Mouse (Mus musculus) cerebellum, adult 11 months (tissue): ENCODE measurements around the gene Vdr.
"Not testable (repeated sequence)": the region's sequence is repeated elsewhere in the genome, so short reads cannot be mapped to it uniquely, and the experiment has no call there.

Experiments used
- DNase-seq: peaks from one replicate; pipeline ENCODE4 v3.0.0; 2022

The Vdr gene

GRCm38 (mm10) chr15:97875784-97876183 is 34.6 kb downstream of the Vdr start:
- no peak for DNase-seq

- DNase-seq = no peak
Measured at GRCm38 (mm10) chr15:97873717-97874116, 36.7 kb downstream of the Vdr start.

- DNase-seq = no peak
Measured at GRCm38 (mm10) chr15:97872161-97872560, 38.3 kb downstream of the Vdr start.

DNA sequence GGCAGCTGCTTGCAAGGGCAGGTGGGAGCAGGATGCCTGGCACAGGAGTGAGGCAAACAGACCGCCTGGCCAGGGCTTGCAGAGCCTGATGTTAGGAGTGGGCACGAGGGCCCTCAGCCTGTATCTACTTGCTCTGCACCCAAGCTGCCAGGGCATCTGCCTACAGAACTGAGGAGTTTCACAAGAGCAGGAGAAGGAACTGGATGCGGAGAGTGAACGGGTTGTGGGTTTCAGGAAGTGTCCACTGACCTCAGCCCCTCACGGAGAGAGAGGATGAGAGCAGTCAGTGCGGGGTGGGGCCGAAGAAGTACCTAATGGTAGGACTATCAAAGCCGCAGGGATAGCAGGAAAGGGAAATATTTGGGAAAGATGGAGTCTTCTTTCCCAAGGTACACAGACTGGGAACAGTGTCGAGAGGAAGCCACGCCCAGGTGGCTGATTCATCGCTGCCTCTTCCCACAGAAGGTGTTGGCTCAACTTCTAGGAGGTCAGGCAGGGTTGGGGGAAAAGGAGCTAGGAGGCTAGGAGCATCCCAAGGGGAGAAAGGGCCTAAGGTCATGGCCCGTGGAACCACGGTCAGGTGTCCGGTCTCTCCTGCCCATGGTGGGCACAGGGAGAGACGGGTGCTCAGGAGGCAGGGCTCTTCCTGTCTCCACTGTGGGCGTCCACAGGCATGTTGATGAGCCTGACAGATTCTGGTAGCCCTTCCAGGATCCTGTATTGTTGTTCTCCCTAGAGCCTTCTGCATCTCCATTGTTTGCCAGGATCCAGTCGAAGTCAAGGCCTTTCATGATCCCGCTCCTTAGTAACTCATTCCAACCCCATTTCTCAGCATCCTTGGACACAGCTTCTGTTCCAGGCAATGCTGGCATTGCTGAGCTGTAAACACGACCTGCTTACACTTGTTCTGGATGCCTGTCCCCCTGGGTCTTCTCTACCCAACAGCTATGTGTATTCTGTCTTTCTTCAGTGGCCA is 39.1 kb downstream of the Vdr start:
- DNase-seq = no peak

DNA sequence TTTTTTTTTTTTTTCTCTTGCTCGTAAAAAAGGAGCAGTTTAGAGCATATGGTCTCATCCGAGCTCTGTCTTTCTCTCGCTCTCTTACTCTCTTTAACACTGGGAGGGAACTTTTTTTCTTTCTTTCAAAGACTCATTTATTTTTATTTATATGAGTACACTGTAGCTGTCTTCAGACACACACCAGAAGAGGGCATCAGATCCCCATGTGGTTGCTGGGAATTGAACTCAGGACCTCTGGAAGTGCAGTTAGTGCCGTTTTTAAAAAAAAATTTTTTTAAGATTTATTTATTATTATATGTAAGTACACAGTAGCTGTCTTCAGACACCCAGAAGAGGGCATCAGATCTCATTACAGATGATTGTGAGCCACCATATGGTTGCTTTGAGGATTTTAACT is 40.3 kb downstream of the Vdr start:
- not testable (repeated sequence) for DNase-seq

DNA sequence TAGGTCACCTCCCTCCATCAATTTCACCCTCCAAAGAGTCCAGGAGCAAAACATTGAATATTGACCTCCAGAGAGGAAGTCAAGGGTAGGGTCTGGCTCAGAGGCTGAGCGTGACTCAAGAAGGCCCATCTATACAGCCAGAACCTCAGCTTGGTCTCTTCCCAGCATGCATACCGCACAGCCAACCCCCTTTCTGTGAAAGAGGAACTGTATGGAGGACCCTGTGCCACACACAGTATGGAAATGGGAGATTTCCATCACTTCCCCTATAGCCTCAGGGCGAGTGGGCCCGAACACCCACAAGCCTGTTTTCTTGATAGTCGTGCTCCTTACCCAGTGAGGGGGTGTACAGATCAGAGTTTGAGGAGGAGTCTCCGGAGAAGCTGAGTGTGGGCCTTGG is 41.4 kb downstream of the Vdr start:
- DNase-seq = no peak

- DNase-seq = no peak
Measured at GRCm38 (mm10) chr15:97865988-97866387, 44.4 kb downstream of the Vdr start.

DNA sequence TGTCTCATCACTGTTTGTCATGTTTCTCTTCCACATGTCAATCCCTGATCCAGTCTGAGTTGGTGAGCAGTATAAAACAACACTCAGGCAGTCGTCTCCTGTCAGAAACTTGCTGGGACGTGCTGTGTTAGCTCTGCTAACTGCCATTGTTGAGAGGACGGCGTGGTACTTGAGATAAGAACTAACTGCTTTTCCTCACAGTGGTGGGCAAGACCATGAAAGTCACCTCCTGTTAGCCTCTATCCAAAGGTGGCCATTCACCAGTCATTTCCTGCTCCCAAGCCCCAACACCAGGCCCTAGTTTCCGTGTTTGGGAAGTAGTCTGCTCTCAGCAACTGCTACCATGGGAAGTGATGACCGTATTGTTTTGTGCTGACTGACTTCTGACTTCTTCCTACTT is 45.3 kb downstream of the Vdr start:
- DNase-seq = no peak

DNA sequence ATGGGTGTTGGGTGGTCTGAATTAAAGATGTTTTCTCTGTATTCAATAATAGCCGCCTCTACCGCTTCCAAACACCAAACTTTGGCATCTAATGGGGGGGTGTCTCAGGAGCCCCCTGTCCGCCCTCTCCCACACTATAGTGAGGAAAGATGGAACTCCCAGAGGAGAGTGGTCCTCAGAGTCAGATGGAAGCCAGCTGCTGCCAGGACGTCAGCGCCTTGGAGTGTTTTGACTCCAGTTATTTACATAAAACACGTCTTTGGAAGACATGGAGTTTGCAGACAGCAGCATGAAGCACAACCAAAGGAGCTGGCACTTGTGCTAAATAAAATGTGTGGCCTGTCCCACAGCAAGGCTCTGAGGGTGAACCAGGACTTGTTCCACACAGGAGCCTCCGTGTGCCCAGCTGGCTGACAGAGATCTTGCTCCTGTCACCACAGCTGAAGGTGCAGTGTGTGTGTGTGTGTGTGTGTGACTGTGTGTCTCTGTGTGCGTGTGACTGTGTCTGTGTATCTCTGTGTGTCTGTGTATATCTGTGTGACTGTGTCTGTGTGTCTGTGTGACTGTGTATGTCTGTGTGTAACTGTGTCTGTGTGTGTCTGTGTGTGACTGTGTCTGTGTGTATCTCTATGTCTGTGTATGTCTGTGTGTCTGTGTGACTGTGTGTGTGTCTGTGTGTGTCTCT is 45.9 kb downstream of the Vdr start:
- no peak for DNase-seq

DNA sequence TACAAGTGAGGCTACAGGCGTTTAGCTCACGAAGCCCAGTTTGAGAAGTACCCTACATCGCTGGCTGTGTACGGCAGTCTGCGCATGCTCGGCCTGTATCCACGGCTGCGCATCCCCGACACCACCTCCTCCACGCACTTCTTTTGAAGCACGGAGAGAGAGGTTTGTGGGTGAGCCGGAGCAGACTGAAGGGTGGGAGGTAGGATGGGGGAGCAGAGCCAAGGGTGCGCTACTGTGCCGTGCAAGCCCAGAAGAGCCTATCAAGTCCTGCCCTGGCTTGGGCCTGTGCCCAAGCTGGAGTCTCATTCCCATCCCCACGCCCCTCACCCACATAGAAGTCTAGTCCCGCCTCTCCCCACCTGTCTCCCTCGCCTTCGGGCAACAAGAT is 46.9 kb downstream of the Vdr start:
- DNase-seq = no peak

DNA sequence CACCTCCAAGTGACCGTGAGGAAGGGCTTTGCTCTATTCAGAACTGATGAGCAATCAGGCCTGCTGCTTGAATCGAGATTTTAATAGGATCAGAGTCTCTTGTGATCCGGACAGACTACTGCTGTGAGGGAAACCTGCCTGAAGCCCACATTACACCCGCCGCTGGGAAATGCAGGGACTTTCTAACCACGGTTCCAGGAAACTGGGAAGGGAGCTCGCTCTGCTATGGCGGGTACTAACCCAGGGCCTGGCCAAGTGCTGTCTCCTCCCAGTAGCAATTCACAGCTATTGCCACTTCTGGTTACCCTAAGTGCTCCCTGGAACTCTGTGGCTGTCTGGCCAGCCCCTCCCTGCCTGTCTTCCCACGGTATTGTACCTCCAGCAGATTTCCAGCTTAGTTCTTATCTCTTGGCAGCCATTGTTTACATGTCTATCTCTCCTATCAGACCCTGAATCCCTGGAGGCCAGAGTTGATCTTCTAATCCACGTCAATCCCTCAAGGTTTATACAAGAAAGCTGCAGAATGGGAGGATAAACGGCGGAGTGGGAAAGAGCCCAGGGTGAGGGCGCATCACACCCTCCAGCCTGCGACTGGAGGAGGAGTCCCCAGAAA is 47.4 kb downstream of the Vdr start:
- no peak for DNase-seq

DNA sequence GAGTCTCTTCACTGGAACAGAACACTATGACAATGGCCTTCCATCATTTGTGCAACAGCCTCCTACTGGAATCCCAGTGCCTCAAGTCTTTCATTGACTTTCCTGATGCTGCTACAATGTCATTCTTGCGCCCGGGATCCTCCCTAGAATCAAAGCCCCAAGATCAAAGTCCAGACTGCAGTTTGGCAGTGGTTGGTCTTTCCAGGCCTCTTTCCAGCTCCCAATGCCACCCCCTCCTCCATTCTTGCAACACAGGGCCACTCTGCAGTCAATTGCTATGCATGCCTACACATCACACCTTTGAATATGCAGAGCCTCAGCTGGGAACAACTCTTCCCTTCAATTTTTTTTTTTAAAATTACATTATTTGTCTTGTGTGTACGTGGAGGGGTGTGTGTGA is 50.1 kb downstream of the Vdr start:
- no peak for DNase-seq

- DNase-seq = no peak
Measured at GRCm38 (mm10) chr15:97858431-97858830, 52.0 kb downstream of the Vdr start.

DNA sequence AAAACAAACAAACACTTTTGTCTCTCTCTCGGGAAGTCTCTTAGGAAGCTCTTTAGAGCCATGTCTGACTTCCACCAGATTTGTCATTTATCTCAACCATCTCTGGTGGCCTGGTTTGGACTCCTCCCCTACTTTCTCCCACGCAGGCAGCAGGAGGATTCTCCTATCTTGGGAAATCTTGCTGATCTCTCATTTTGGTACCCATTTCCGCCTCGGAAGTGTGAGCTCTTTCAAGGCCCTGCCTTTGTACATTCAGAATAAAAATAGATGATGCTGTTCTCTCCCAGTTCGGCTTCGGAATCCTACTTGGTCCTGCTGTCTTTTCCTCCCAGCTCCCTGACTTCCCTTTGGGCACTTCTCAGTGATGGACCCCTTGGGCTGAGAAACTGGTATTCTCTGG is 55.9 kb downstream of the Vdr start:
- DNase-seq = no peak

GRCm38 (mm10) chr15:97854059-97854458 is 56.4 kb downstream of the Vdr start:
- no peak for DNase-seq

DNA sequence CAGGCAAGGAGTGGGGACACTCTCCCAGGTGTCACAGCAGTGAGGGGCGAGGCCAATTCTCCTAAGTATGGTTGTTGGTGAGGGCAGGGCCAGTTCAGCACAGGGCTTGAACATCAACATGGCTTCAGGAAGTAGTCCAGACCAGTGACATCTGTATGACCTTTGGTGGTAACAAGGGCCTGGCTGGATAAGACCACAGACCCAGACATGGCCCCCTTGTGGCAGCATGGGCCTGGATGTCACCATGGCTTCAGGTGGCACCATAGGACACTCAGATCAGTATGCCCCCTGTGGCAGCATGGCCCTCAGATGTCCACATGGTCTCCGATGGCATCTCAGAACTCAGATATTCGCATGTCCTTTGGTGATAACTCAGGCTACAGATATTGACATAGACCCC is 58.1 kb downstream of the Vdr start:
- DNase-seq = no peak

- no peak for DNase-seq
Measured at GRCm38 (mm10) chr15:97851011-97851410, 59.4 kb downstream of the Vdr start.

DNA sequence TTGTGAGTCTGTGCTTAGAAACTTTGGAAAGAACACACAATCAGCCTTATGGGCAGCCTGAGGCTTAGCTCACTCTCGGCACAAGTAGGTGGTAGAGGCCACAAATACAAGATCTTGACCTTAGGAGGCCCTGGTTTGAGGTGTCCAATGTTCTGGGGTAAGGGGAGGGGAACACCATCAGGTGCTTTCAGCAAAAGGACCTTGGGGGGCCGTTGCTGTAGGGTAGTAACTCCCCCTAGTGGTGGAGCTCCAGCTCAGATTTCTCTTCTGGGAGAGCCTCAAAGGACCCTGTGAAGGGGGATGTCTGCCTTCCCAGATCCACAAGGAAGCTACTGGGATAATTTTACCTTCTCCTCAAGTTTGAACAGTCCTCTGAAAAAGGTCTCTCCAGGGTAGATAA is 60.0 kb downstream of the Vdr start:
- no peak for DNase-seq

GRCm38 (mm10) chr15:97849116-97849911 is 61.1 kb downstream of the Vdr start:
- peak; percentile 83 for DNase-seq

DNA sequence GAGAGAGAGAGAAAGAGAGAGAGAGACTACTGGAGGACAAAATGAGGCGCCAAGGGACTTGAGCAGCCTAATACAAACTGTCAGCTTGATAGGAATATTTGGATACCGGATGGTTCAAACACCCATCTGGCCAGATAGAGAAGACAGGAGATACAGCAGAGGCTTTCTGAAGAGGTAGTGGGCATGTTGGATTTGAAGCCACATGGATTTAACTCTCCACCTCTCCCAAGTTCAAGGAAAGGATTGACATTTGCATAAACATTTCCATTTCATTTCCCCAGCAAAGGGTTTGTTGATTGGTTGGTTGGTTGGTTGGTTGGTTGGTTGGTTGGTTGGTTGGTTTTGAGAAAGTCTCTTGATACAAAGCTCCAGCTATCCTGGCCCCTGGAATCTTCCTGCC is 62.6 kb downstream of the Vdr start:
- DNase-seq = no peak

- DNase-seq = no peak
Measured at GRCm38 (mm10) chr15:97847285-97847684, 63.1 kb downstream of the Vdr start.

DNA sequence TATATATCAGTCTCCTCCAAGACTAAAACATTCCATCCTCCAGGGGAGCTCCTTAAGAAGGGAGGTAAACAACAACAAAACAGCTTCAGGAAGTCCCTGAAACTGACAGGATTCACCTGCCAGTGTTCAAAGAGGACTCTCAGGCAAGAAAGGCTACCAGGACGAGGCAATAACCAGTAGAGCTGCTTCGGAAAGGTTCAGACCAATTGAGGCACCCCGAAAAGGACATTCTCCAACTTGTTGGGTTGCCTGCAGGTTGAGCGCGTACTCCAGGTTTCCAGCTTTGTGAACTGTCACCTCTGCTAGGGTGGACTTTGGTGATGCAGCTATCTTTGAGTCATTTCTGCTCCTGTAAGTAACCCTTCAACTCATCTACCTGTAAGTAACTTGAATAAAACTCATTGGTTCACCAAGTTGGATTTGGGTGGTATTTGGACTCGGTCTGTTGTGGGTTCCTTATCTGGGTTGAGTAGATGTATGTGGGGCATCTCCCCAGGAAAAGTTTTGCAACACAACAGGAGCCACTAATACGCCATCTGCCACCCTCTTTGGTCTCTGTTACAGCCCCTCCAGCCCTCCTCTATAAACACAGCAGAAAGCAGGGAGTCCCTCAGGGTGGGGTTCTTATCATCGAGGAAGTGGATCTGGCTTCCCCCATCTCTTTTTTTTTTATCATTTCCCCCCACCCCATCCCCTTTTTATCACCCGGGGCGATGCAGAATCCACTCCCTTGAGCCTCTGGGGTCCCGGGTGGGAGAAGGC is 64.1 kb downstream of the Vdr start:
- DNase-seq = no peak
